Mouse (Mus musculus) limb, embryonic 13.5 days (tissue): Measurements from ENCODE around the gene Large1. TPM values are rescaled to one million over a fixed set of nuclear protein-coding genes. Genes with fewer than 3 reads are reported as not detected.

Source experiments
- ATAC-seq: fragments of 200-750 bp; cut with Nextera tagmentation; 2 replicates; pipeline ENCODE4 v1.8.0; 2017; ENCODE audit warnings: low read depth, moderate number of reproducible peaks, moderate TSS enrichment; ENCODE audit not compliant: low FRiP score
- H3K27ac ChIP-seq: fragments of 300-500 bp; sonication (generic); 2 replicates; pipeline ENCODE4 v1.5.1; 2015; ENCODE audit warnings: inconsistent platforms, mild to moderate bottlenecking, moderate library complexity
- H3K27me3 ChIP-seq: fragments of 300-500 bp; sonication (generic); 2 replicates; pipeline ENCODE4 v1.6.1; 2015; ENCODE audit warnings: mild to moderate bottlenecking, inconsistent platforms
- H3K36me3 ChIP-seq: fragments of 300-500 bp; sonication (generic); 2 replicates; pipeline ENCODE4 v1.6.1; 2015; ENCODE audit warnings: inconsistent platforms, mild to moderate bottlenecking, moderate library complexity
- H3K4me1 ChIP-seq: fragments of 300-500 bp; sonication (generic); 2 replicates; pipeline ENCODE4 v1.6.1; 2015; ENCODE audit warnings: inconsistent platforms
- H3K4me2 ChIP-seq: fragments of 300-500 bp; sonication (generic); replicated peaks from 2 replicates; pipeline ENCODE4 v1.6.1; 2015; ENCODE audit warnings: inconsistent platforms, mild to moderate bottlenecking, moderate library complexity
- H3K4me3 ChIP-seq: fragments of 300-500 bp; sonication (generic); 2 replicates; pipeline ENCODE4 v1.5.1; 2015; ENCODE audit warnings: moderate library complexity, mild to moderate bottlenecking, inconsistent platforms
- H3K9ac ChIP-seq: fragments of 300-500 bp; sonication (generic); 2 replicates; pipeline ENCODE4 v1.6.1; 2015; ENCODE audit warnings: mild to moderate bottlenecking, inconsistent platforms
- H3K9me3 ChIP-seq: fragments of 300-500 bp; sonication (generic); 2 replicates; pipeline ENCODE4 v1.6.1; 2016; ENCODE audit warnings: inconsistent platforms
- WGBS: fragments of 180-500 bp; shearing (Covaris S2); methylation state at CpG from one replicate; pipeline ENCODE4 v1.1.7; 2015; 5-methylcytosine and 5-hydroxymethylcytosine counted together
- microRNA-seq: library from miRNA; unstranded; fragments of <30 nt; microRNA quantifications from one replicate; pipeline ENCODE4, GENCODE M21; 2016
- polyA plus RNA-seq: library from polyadenylated mRNA; unstranded; fragments of >200 nt; fragmentation: Nextera tagmentation; extraction: Ambion mirVana; gene quantifications from 2 replicates; pipeline ENCODE4 v1.2.1, GENCODE M21; 2015

Gene Large1
- polyA plus RNA-seq, 1 experiment from 2014 or later = 10.5 TPM

DNA sequence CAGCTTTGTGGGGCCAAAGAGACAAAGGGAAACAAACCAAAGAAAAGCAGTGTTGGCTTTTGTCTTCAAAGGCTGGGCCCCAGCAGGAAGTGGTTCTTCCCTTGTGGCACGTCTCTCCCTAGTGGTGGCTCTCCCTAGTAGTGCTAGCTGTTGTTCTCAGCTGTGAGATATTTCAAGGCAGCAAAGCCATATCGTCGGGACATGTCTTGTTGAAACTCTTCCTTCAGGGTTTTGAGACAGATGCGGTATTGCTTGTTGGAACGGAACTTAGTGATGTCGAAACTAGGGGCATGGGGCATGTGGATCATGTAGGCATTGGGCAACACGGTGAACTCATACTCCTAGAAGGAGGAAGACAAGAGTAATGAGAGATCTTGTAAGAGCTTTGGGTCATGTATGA is 537.7 kb downstream of the Large1 start:
- H3K36me3 ChIP-seq = peaks cover 18% of the 10 kb centered on the region
- no peaks in the 10 kb centered on the region for H3K27me3 ChIP-seq
- no peak overlapping the region for H3K4me2 ChIP-seq
- no peak overlapping the region for H3K9ac ChIP-seq
- 84% methylated on average over 7 of the region's 7 CpGs for WGBS
- no peak for ATAC-seq
- H3K4me3 ChIP-seq = no peak overlapping the region
- H3K27ac ChIP-seq = no peak overlapping the region
- no peaks in the 10 kb centered on the region for H3K9me3 ChIP-seq
- no peaks in the 10 kb centered on the region for H3K4me1 ChIP-seq

DNA sequence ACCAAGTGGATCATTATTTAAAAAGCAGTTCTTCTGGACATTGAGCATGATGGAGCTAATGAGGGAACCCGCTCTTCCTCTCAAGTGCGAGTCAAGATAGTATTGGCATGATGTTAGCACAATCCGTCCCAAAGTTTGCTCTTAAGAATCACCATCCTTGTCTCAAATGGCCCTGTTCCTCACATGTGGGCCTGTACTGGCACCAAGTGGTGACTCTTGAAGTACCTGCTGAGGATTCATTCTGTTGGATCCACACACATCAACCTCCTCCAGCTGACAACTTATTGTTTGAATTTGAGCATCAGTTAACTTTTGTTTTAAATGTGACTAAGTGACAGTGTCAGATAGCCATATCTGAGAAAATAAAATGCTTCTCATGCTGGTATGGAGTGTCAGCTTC is 540.6 kb downstream of the Large1 start:
- WGBS = 92% methylated on average over 3 of the region's 3 CpGs
- Histone ChIP-seq H3K36me3 (peaks cover 14% of the 10 kb centered on the region), H3K9ac (no peak overlapping the region), H3K4me2 (no peak overlapping the region), H3K9me3 (no peaks in the 10 kb centered on the region), H3K4me3 (no peak overlapping the region), H3K4me1 (no peaks in the 10 kb centered on the region), H3K27ac (no peak overlapping the region), H3K27me3 (no peaks in the 10 kb centered on the region)
- no peak for ATAC-seq

DNA sequence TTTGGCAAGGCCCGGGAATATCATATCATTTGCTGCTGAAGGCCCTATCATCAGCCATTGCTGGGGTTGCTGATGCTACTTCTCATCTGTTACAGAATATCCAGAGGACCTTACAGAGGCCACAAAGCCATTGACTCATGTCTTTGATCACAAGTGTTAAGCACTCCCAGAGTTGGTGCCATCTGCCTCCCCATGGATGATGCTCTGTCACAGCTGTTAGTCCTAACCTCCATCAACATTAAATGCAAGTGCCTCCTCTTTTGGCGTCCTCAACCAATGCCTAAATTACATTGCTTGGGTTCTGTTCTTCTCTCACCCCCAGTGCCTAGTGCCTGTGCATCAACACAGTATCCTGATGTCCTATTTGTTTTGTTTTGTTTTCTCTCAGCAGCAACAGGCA is 551.8 kb downstream of the Large1 start:
- Histone ChIP-seq H3K4me2 (no peak overlapping the region), H3K27ac (no peak overlapping the region), H3K4me3 (no peak overlapping the region), H3K9ac (no peak overlapping the region), H3K27me3 (no peaks in the 10 kb centered on the region), H3K9me3 (no peaks in the 10 kb centered on the region), H3K36me3 (no peaks in the 10 kb centered on the region), H3K4me1 (no peaks in the 10 kb centered on the region)
- ATAC-seq = no peak
- 84% methylated on average over 2 of the region's 2 CpGs for WGBS

- Histone ChIP-seq H3K36me3 (no peaks in the 10 kb centered on the region), H3K4me1 (no peaks in the 10 kb centered on the region), H3K4me2 (no peak overlapping the region), H3K27ac (no peak overlapping the region), H3K9me3 (no peaks in the 10 kb centered on the region), H3K9ac (no peak overlapping the region), H3K4me3 (no peak overlapping the region), H3K27me3 (no peaks in the 10 kb centered on the region)
- 92% methylated on average over 4 of the region's 4 CpGs for WGBS
- ATAC-seq = no peak
Measured at GRCm38 (mm10) chr8:72780644-72781043, 572.7 kb downstream of the Large1 start.

DNA sequence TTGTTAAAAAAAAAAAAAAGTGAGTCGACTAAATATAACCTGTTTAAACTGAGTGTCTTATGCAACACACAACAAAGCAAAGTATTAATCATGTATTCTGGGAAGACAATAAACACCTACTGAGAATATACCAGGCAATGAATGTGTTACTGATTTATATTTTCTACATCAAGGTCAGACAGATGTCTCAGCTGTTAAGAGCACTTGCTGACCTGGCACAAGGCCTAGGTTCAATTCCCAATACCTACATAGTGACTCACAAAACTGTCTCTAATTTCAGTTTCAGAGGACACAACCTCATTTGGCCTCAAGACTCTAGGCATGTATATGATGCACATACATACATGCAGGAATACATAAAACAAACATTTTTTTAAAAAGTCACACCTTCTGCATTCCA is 575.5 kb downstream of the Large1 start:
- Histone ChIP-seq H3K9ac (no peak overlapping the region), H3K9me3 (no peaks in the 10 kb centered on the region), H3K27ac (no peak overlapping the region), H3K4me3 (no peak overlapping the region), H3K36me3 (no peaks in the 10 kb centered on the region), H3K4me2 (no peak overlapping the region), H3K27me3 (no peaks in the 10 kb centered on the region), H3K4me1 (no peaks in the 10 kb centered on the region)
- ATAC-seq = no peak
- WGBS = 87% methylated on average over 1 of the region's 1 CpGs

GRCm38 (mm10) chr8:72766777-72767176 is 586.6 kb downstream of the Large1 start:
- Histone ChIP-seq H3K4me3 (no peak overlapping the region), H3K27ac (no peak overlapping the region), H3K4me2 (no peak overlapping the region), H3K9ac (no peak overlapping the region), H3K27me3 (no peaks in the 10 kb centered on the region), H3K36me3 (no peaks in the 10 kb centered on the region), H3K9me3 (no peaks in the 10 kb centered on the region), H3K4me1 (no peaks in the 10 kb centered on the region)
- no peak for ATAC-seq
- 32% methylated on average over 7 of the region's 7 CpGs for WGBS

- Histone ChIP-seq H3K4me3 (no peak overlapping the region), H3K9me3 (no peaks in the 10 kb centered on the region), H3K4me2 (no peak overlapping the region), H3K36me3 (no peaks in the 10 kb centered on the region), H3K4me1 (no peaks in the 10 kb centered on the region), H3K27me3 (no peaks in the 10 kb centered on the region), H3K27ac (no peak overlapping the region), H3K9ac (no peak overlapping the region)
- 73% methylated on average over 4 of the region's 4 CpGs for WGBS
- ATAC-seq = peak; percentile 41; the same call in 1 of the 2 replicates
Measured at GRCm38 (mm10) chr8:72765696-72766095, 587.6 kb downstream of the Large1 start.

Small RNAs within 50 kb of the gene (microRNA-seq; reads per million reads assigned to microRNA genes)
- gene Mir28b = 0.52 reads per million
